Mouse (Mus musculus): ENCODE measurements around the gene Asb2. TPM values are rescaled to one million over a fixed set of nuclear protein-coding genes. Genes with fewer than 3 reads are reported as not detected.
A peak's percentile ranks its signal among the peaks of the same experiment; 100 is the strongest.

The Asb2 gene
- total and polyA plus RNA-seq, 2 experiments from 2014 or later, result 380 to 632 TPM

- H3K36me3 ChIP-seq (replicated peaks; ENCODE audit: control insufficient read depth, insufficient read depth, low read length), result no peaks in the 10 kb centered on the region
- 21% methylated on average over 4 of the region's 4 CpGs for WGBS
- H3K9ac ChIP-seq (replicated peaks; ENCODE audit: low read depth, low read length), result no peak overlapping the region
- H3K4me1 ChIP-seq (ENCODE audit: control insufficient read depth, insufficient read depth), result no peaks in the 10 kb centered on the region
- no peak overlapping the region for H3K27ac ChIP-seq (ENCODE audit: low read depth)
- DNase-seq (ENCODE audit: low spot score), result no peak
- TF ChIP-seq EP300 (IDR thresholded peaks at IDR 0.05; ENCODE audit: low read depth) (no peak), CTCF (IDR thresholded peaks at IDR 0.05; ENCODE audit: low read depth) (no peak)
- no peak overlapping the region for H3K4me3 ChIP-seq (ENCODE audit: low read depth, low read length)
- peak; percentile 37 for ATAC-seq (ENCODE audit: insufficient read depth, low read depth)
- no peaks in the 10 kb centered on the region for H3K9me3 ChIP-seq (replicated peaks; ENCODE audit: control insufficient read depth, low read length)
- no peak overlapping the region for H3K4me2 ChIP-seq (ENCODE audit: low read depth, low read length)
- no peaks in the 10 kb centered on the region for H3K27me3 ChIP-seq (ENCODE audit: control insufficient read depth, insufficient read depth, low read length)
Observed at GRCm38 (mm10) chr12:103376774-103377173, 21.0 kb upstream of the Asb2 start.

GRCm38 (mm10) chr12:103376124-103376523, 20.3 kb upstream of the Asb2 start:
- Histone ChIP-seq H3K4me2 (ENCODE audit: low read depth, low read length) (no peak overlapping the region), H3K4me1 (ENCODE audit: control insufficient read depth, insufficient read depth) (no peaks in the 10 kb centered on the region), H3K36me3 (replicated peaks; ENCODE audit: control insufficient read depth, insufficient read depth, low read length) (no peaks in the 10 kb centered on the region), H3K4me3 (ENCODE audit: low read depth, low read length) (no peak overlapping the region), H3K27ac (ENCODE audit: low read depth) (no peak overlapping the region), H3K27me3 (ENCODE audit: control insufficient read depth, insufficient read depth, low read length) (no peaks in the 10 kb centered on the region), H3K9ac (replicated peaks; ENCODE audit: low read depth, low read length) (no peak overlapping the region), H3K9me3 (replicated peaks; ENCODE audit: control insufficient read depth, low read length) (no peaks in the 10 kb centered on the region)
- ATAC-seq (ENCODE audit: insufficient read depth, low read depth) (no peak; the same call in 1 of the 2 replicates), DNase-seq (ENCODE audit: low spot score) (peak; percentile 32)
- TF ChIP-seq EP300 (IDR thresholded peaks at IDR 0.05; ENCODE audit: low read depth) (no peak), CTCF (IDR thresholded peaks at IDR 0.05; ENCODE audit: low read depth) (no peak)
- 40% methylated on average over 5 of the region's 5 CpGs for WGBS

GRCm38 (mm10) chr12:103373530-103374236, 17.9 kb upstream of the Asb2 start:
- Histone ChIP-seq H3K9me3 (replicated peaks; ENCODE audit: control insufficient read depth, low read length) (no peaks in the 10 kb centered on the region), H3K9ac (replicated peaks; ENCODE audit: low read depth, low read length) (no peak overlapping the region), H3K27me3 (ENCODE audit: control insufficient read depth, insufficient read depth, low read length) (no peaks in the 10 kb centered on the region), H3K4me2 (ENCODE audit: low read depth, low read length) (no peak overlapping the region), H3K4me1 (ENCODE audit: control insufficient read depth, insufficient read depth) (no peaks in the 10 kb centered on the region), H3K27ac (ENCODE audit: low read depth) (no peak overlapping the region), H3K4me3 (ENCODE audit: low read depth, low read length) (no peak overlapping the region), H3K36me3 (replicated peaks; ENCODE audit: control insufficient read depth, insufficient read depth, low read length) (no peaks in the 10 kb centered on the region)
- 44% methylated on average over 8 of the region's 8 CpGs for WGBS
- ATAC-seq (ENCODE audit: insufficient read depth, low read depth) (no peak), DNase-seq (ENCODE audit: low spot score) (no peak)
- TF ChIP-seq EP300 (IDR thresholded peaks at IDR 0.05; ENCODE audit: low read depth) (no peak), CTCF (IDR thresholded peaks at IDR 0.05; ENCODE audit: low read depth) (no peak)

GRCm38 (mm10) chr12:103371711-103372110, 15.9 kb upstream of the Asb2 start:
- H3K4me2 ChIP-seq (ENCODE audit: low read depth, low read length), result no peak overlapping the region
- no peak; the same call in 1 of the 2 replicates for ATAC-seq (ENCODE audit: insufficient read depth, low read depth)
- H3K9ac ChIP-seq (replicated peaks; ENCODE audit: low read depth, low read length), result no peak overlapping the region
- TF ChIP-seq CTCF (IDR thresholded peaks at IDR 0.05; ENCODE audit: low read depth) (peak; percentile 78), EP300 (IDR thresholded peaks at IDR 0.05; ENCODE audit: low read depth) (no peak)
- no peaks in the 10 kb centered on the region for H3K36me3 ChIP-seq (replicated peaks; ENCODE audit: control insufficient read depth, insufficient read depth, low read length)
- 23% methylated on average over 6 of the region's 6 CpGs for WGBS
- no peaks in the 10 kb centered on the region for H3K4me1 ChIP-seq (ENCODE audit: control insufficient read depth, insufficient read depth)
- H3K27ac ChIP-seq (ENCODE audit: low read depth), result no peak overlapping the region
- no peak for DNase-seq (ENCODE audit: low spot score)
- H3K9me3 ChIP-seq (replicated peaks; ENCODE audit: control insufficient read depth, low read length), result no peaks in the 10 kb centered on the region
- H3K27me3 ChIP-seq (ENCODE audit: control insufficient read depth, insufficient read depth, low read length), result no peaks in the 10 kb centered on the region
- H3K4me3 ChIP-seq (ENCODE audit: low read depth, low read length), result no peak overlapping the region

GRCm38 (mm10) chr12:103370861-103371260, 15.1 kb upstream of the Asb2 start:
- no peak for ATAC-seq (ENCODE audit: insufficient read depth, low read depth)
- Histone ChIP-seq H3K9ac (replicated peaks; ENCODE audit: low read depth, low read length) (no peak overlapping the region), H3K27me3 (ENCODE audit: control insufficient read depth, insufficient read depth, low read length) (no peaks in the 10 kb centered on the region), H3K4me2 (ENCODE audit: low read depth, low read length) (no peak overlapping the region), H3K27ac (ENCODE audit: low read depth) (no peak overlapping the region), H3K36me3 (replicated peaks; ENCODE audit: control insufficient read depth, insufficient read depth, low read length) (no peaks in the 10 kb centered on the region), H3K9me3 (replicated peaks; ENCODE audit: control insufficient read depth, low read length) (no peaks in the 10 kb centered on the region), H3K4me1 (ENCODE audit: control insufficient read depth, insufficient read depth) (no peaks in the 10 kb centered on the region), H3K4me3 (ENCODE audit: low read depth, low read length) (no peak overlapping the region)
- 64% methylated on average over 4 of the region's 4 CpGs for WGBS
- TF ChIP-seq EP300 (IDR thresholded peaks at IDR 0.05; ENCODE audit: low read depth), result no peak
- TF ChIP-seq CTCF (IDR thresholded peaks at IDR 0.05; ENCODE audit: low read depth), result no peak
- DNase-seq (ENCODE audit: low spot score), result no peak

- Histone ChIP-seq H3K36me3 (replicated peaks; ENCODE audit: control insufficient read depth, insufficient read depth, low read length) (no peaks in the 10 kb centered on the region), H3K9me3 (replicated peaks; ENCODE audit: control insufficient read depth, low read length) (no peaks in the 10 kb centered on the region), H3K27ac (ENCODE audit: low read depth) (no peak overlapping the region), H3K9ac (replicated peaks; ENCODE audit: low read depth, low read length) (no peak overlapping the region), H3K27me3 (ENCODE audit: control insufficient read depth, insufficient read depth, low read length) (no peaks in the 10 kb centered on the region), H3K4me2 (ENCODE audit: low read depth, low read length) (no peak overlapping the region), H3K4me3 (ENCODE audit: low read depth, low read length) (no peak overlapping the region), H3K4me1 (ENCODE audit: control insufficient read depth, insufficient read depth) (no peaks in the 10 kb centered on the region)
- 65% methylated on average over 2 of the region's 2 CpGs for WGBS
- ATAC-seq (ENCODE audit: insufficient read depth, low read depth) (no peak), DNase-seq (ENCODE audit: low spot score) (no peak)
- TF ChIP-seq CTCF (IDR thresholded peaks at IDR 0.05; ENCODE audit: low read depth) (no peak), EP300 (IDR thresholded peaks at IDR 0.05; ENCODE audit: low read depth) (no peak)
Observed at GRCm38 (mm10) chr12:103368777-103369176, 13.0 kb upstream of the Asb2 start.
